Mouse (Mus musculus): Measurements from ENCODE around the gene Spire2.
A peak's percentile ranks its signal among the peaks of the same experiment; 100 is the strongest.
"Not testable (repeated sequence)": the region's sequence is repeated elsewhere in the genome, so short reads cannot be mapped to it uniquely, and the experiment has no call there.

Spire2 gene

GRCm38 (mm10) chr8:123332262-123333090 is at the start of gene Spire2:
TSS of gene Spire2 (plus strand) at chr8:123332713.
- peak; percentile 92 for DNase-seq (ENCODE audit: low read depth, low spot score)

GRCm38 (mm10) chr8:123282994-123283393 is 49.5 kb upstream of the Spire2 start:
- DNase-seq (ENCODE audit: low read depth, low spot score), result not testable (repeated sequence)

- no peak for DNase-seq (ENCODE audit: low read depth, low spot score)
Measured at GRCm38 (mm10) chr8:123283991-123284390, 48.5 kb upstream of the Spire2 start.

- no peak for DNase-seq (ENCODE audit: low read depth, low spot score)
Measured at GRCm38 (mm10) chr8:123284493-123284892, 48.0 kb upstream of the Spire2 start.

GRCm38 (mm10) chr8:123287362-123287761 is 45.2 kb upstream of the Spire2 start:
- no peak for DNase-seq (ENCODE audit: low read depth, low spot score)

GRCm38 (mm10) chr8:123290166-123290565 is 42.3 kb upstream of the Spire2 start:
- no peak for DNase-seq (ENCODE audit: low read depth, low spot score)

GRCm38 (mm10) chr8:123290679-123291078 is 41.8 kb upstream of the Spire2 start:
- DNase-seq (ENCODE audit: low read depth, low spot score), result no peak

GRCm38 (mm10) chr8:123291716-123292115 is 40.8 kb upstream of the Spire2 start:
- no peak for DNase-seq (ENCODE audit: low read depth, low spot score)

- no peak for DNase-seq (ENCODE audit: low read depth, low spot score)
Measured at GRCm38 (mm10) chr8:123292281-123292680, 40.2 kb upstream of the Spire2 start.

- no peak for DNase-seq (ENCODE audit: low read depth, low spot score)
Measured at GRCm38 (mm10) chr8:123292785-123293184, 39.7 kb upstream of the Spire2 start.

GRCm38 (mm10) chr8:123298301-123298700 is 34.2 kb upstream of the Spire2 start:
- no peak for DNase-seq (ENCODE audit: low read depth, low spot score)

GRCm38 (mm10) chr8:123308738-123309137 is 23.8 kb upstream of the Spire2 start:
- DNase-seq (ENCODE audit: low read depth, low spot score), result no peak

GRCm38 (mm10) chr8:123317781-123318466 is 14.6 kb upstream of the Spire2 start:
- DNase-seq (ENCODE audit: low read depth, low spot score), result no peak

- peak; percentile 98 for DNase-seq (ENCODE audit: low read depth, low spot score)
Measured at GRCm38 (mm10) chr8:123318467-123318911, 14.0 kb upstream of the Spire2 start, which contains the start of gene Fanca. TSS of gene Fanca (minus strand) at chr8:123318576.

GRCm38 (mm10) chr8:123319522-123320164 is 12.9 kb upstream of the Spire2 start:
- DNase-seq (ENCODE audit: low read depth, low spot score), result no peak

GRCm38 (mm10) chr8:123328552-123328951 is 4.0 kb upstream of the Spire2 start:
- DNase-seq (ENCODE audit: low read depth, low spot score), result no peak

- DNase-seq (ENCODE audit: low read depth, low spot score), result no peak
Measured at GRCm38 (mm10) chr8:123329350-123329749, 3.2 kb upstream of the Spire2 start.

- DNase-seq (ENCODE audit: low read depth, low spot score), result no peak
Measured at GRCm38 (mm10) chr8:123329961-123330360, 2.6 kb upstream of the Spire2 start.

- DNase-seq (ENCODE audit: low read depth, low spot score), result no peak
Measured at GRCm38 (mm10) chr8:123330701-123331100, 1.8 kb upstream of the Spire2 start.

- no peak for DNase-seq (ENCODE audit: low read depth, low spot score)
Measured at GRCm38 (mm10) chr8:123331301-123331700, 1.2 kb upstream of the Spire2 start.

- DNase-seq (ENCODE audit: low read depth, low spot score), result no peak
Measured at GRCm38 (mm10) chr8:123331810-123332209, 703 bp upstream of the Spire2 start.

- no peak for DNase-seq (ENCODE audit: low read depth, low spot score)
Measured at GRCm38 (mm10) chr8:123333091-123333587, 626 bp downstream of the Spire2 start.
